Mouse (Mus musculus) spleen, adult 2 months (tissue): ENCODE measurements around the gene Cd33.

Experiments used
- CTCF ChIP-seq: fragments of 200-500 bp; IDR thresholded peaks from 2 replicates; pipeline ENCODE4 v1.5.1; 2011; ENCODE audit warnings: mild to moderate bottlenecking, inconsistent platforms; ENCODE audit not compliant: insufficient read depth, insufficient read length, insufficient replicate concordance; ENCODE audit errors: extremely low read depth
- POLR2A ChIP-seq: fragments of 200-500 bp; IDR thresholded peaks from 2 replicates; pipeline ENCODE4 v1.6.1; 2011; ENCODE audit warnings: low read depth, low read length, inconsistent platforms

DNA sequence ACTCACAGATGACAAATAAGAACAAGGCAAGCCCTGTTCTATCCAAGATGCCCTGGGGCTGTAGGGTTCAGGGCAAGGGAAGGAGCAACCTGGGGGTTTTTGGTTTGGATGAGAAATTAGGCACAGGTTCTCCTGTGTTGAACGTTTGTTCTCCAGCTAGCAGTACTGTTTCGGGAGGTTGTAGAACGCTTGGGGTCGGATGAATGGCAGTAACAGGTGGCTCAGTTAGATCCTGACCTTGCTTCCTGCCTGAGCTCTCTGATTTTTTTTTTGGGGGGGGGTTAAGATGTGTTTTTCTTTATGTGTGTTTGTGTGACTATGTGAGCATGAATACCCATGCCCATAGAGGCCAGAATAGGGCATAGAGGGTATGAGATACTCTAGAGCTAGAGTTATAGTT, 31.7 kb downstream of the Cd33 start:
- TF ChIP-seq POLR2A = no peak
- no peak for TF ChIP-seq CTCF
